Mouse (Mus musculus): ENCODE results near the gene Gm20547.

The Gm20547 gene

GRCm38 (mm10) chr17:34854761-34855160 is 27.1 kb downstream of the Gm20547 start:
- in situ Hi-C loops (cut with MboI, MseI) = no loop called here

- in situ Hi-C loops (cut with MboI, MseI) = no loop called here
Observed at GRCm38 (mm10) chr17:34853511-34853910, 28.3 kb downstream of the Gm20547 start.

GRCm38 (mm10) chr17:34850517-34851125 is 31.2 kb downstream of the Gm20547 start:
- in situ Hi-C loops (cut with MboI, MseI) = no loop called here

- in situ Hi-C loops (cut with MboI, MseI) = loop anchor here (25.0 kb wide), 1 partner anchor 813 kb away; the partner anchor contains the start of genes Col11a2, H2-Ke6, Rxrb and Slc39a7
Observed at GRCm38 (mm10) chr17:34849722-34850516, 31.9 kb downstream of the Gm20547 start, which contains the start of the genes Skiv2l and Nelfe. TSS of gene Skiv2l (minus strand) at chr17:34850210. TSS of gene Nelfe (plus strand) at chr17:34850391.

DNA sequence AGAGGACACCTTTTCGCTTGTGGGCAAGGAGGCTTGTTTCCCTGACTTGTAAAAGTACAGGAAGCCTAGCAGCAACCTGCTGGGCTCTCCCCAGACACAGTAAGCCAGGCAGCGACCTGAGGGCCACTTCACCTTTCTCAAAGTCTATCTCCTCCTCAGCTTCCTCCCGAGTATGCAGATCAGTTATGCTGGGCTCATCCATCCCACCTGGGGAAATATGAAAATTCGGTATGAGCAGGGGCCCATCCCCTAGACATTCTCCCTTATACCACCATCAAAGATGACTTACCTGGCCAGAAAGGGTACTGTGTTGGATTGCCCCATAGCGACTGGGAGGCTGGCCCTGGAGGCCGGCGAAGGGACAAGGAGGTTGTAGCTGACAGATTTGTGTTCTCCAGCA is 34.2 kb downstream of the Gm20547 start:
- in situ Hi-C loops (cut with MboI, MseI) = loop anchor here (25.0 kb wide), 1 partner anchor 810 kb away; the partner anchor contains the start of genes Col11a2, H2-Ke6, Rxrb and Slc39a7

DNA sequence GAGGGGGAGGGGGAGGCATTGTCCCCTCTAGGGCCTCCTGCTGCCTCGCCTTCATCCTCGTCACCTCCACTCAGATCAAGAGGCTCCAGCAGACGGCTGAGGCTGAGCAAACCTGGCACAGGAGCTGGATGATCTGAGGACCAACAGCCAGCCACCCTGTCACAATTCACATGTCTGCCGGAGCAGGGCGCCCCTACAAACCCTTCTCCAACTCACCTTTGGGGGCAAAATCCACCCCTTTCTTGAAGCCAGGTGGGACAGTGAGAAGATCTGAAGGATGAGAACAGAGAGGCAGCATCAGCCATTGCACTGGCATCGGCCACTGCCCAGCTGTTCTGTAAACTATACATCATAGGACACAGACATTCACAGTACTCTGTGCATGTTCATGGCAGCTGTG is 34.6 kb downstream of the Gm20547 start:
- in situ Hi-C loops (cut with MboI, MseI) = loop anchor here (25.0 kb wide), 1 partner anchor 810 kb away; the partner anchor contains the start of genes Col11a2, H2-Ke6, Rxrb and Slc39a7

DNA sequence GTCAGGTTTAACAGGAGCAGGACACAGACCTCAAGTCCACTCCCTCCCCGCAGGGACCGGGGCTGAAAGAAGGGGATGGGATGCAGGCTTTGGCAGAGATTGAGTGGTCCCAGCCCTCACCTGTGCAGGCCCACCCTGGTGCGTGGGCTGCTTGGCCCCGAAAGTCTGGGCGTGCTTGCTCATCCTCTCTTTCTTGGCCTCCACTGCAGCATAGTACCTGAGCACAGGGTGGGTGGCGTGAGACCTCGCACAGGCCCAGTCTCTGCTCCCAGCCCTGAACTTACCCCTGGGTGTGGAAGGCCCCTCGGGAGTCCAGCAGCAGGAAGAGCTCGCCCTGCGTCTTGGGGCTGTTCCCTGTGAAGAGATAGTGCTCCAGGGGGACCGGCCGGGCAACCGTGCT is 37.0 kb downstream of the Gm20547 start:
- in situ Hi-C loops (cut with MboI, MseI) = loop anchor here (25.0 kb wide), 1 partner anchor 808 kb away; the partner anchor contains the start of genes Col11a2, H2-Ke6, Rxrb and Slc39a7

GRCm38 (mm10) chr17:34840736-34841307 is 41.0 kb downstream of the Gm20547 start:
- in situ Hi-C loops (cut with MboI, MseI) = loop anchor here (25.0 kb wide), 1 partner anchor 804 kb away; the partner anchor contains the start of genes Col11a2, H2-Ke6, Rxrb and Slc39a7

GRCm38 (mm10) chr17:34838785-34839184 is 43.1 kb downstream of the Gm20547 start:
- in situ Hi-C loops (cut with MboI, MseI) = loop anchor here (25.0 kb wide), 1 partner anchor 801 kb away; the partner anchor contains the start of genes Col11a2, H2-Ke6, Rxrb and Slc39a7

GRCm38 (mm10) chr17:34837464-34838324 is 44.1 kb downstream of the Gm20547 start:
- in situ Hi-C loops (cut with MboI, MseI) = loop anchor here (25.0 kb wide), 1 partner anchor 800 kb away; the partner anchor contains the start of genes Col11a2, H2-Ke6, Rxrb and Slc39a7

DNA sequence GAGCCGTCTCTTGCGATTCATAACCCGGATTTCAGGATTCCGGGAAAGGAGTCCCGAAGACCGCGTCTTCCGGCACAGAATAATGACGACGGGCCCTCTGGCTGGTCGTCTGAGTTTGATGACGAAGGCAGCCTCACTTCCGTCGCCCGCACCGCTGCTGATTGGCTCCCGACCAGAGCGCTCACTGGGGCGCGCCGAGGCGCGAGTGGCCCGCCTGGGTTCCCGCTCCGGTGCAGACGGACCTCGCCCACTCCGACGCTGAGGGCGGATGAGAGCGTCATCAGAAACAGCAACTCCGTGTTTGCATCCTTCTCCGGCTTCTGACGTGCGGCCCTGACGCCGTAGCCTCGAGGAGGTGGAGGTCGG is 45.0 kb downstream of the Gm20547 start, which contains the start of the genes Stk19 and Dxo:
Gene Stk19, minus strand, starts transcription at position 90 of the 366 bp plus-strand sequence.
Gene Dxo, plus strand, starts transcription at position 164 of the 366 bp plus-strand sequence.
- in situ Hi-C loops (cut with MboI, MseI) = loop anchor here (25.0 kb wide), 1 partner anchor 800 kb away; the partner anchor contains the start of genes Col11a2, H2-Ke6, Rxrb and Slc39a7

GRCm38 (mm10) chr17:34836155-34836855 is 45.5 kb downstream of the Gm20547 start:
- in situ Hi-C loops (cut with MboI, MseI) = loop anchor here (25.0 kb wide), 1 partner anchor 799 kb away; the partner anchor contains the start of genes Col11a2, H2-Ke6, Rxrb and Slc39a7

DNA sequence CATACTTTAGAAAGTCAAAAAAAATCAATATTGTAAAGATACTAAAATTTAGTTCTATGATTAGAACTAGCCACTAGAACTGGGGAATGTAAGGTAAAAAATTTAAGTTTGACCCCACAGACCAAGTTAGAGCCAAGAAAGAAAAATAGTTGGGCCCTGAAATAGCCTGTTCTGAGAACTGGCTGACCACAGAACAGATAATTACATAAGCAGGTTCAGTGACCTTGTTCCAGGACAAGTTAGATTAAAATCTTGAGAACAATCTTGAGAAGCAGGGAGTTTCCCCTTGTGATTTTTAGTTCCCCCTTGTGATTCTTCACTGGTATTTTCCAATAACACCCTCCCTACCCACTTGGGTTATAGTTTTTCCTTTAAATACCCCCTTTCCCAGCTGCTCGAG is 51.1 kb downstream of the Gm20547 start:
- in situ Hi-C loops (cut with MboI, MseI) = loop anchor here (25.0 kb wide), 1 partner anchor 793 kb away; the partner anchor contains the start of genes Col11a2, H2-Ke6, Rxrb and Slc39a7

DNA sequence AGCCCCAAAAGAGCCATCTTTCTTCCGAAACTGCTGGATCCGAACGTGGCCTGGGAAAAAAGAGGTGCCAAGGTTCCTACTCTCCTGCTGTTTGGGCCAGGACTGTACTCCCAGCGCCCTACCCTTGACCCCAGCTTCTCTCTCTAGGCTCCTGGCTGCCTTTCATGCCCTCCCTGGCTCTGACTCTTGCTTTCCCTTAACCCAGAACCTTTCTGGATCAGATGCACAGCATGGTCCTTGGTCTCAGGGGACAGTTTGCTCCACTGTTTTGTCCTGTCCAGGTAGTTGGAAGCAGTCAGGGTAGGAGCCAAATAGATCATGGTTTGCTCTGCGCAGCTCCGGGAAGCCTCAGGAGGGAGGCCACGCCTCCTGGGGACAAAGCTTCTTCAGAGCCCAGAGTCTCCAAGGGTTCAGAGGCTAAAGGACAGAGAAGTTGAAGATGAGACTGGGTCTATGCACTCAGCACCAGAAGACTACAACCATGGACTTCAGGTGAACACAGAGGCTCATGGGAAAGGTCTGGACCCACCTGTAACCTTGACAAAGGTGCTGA is 66.9 kb downstream of the Gm20547 start:
- in situ Hi-C loops (cut with MboI, MseI) = loop anchor here (5.0 kb wide), 1 partner anchor 83 kb away; no protein-coding TSS in a partner anchor

- in situ Hi-C loops (cut with MboI, MseI) = loop anchor here (5.0 kb wide), 1 partner anchor 81 kb away; no protein-coding TSS in a partner anchor
Observed at GRCm38 (mm10) chr17:34813747-34814146, 68.1 kb downstream of the Gm20547 start.

- in situ Hi-C loops (cut with MboI, MseI) = loop anchor here (5.0 kb wide), 1 partner anchor 79 kb away; no protein-coding TSS in a partner anchor
Observed at GRCm38 (mm10) chr17:34811275-34811674, 70.6 kb downstream of the Gm20547 start.

GRCm38 (mm10) chr17:34810811-34811210 is 71.0 kb downstream of the Gm20547 start:
- in situ Hi-C loops (cut with MboI, MseI) = loop anchor here (5.0 kb wide), 1 partner anchor 79 kb away; no protein-coding TSS in a partner anchor

DNA sequence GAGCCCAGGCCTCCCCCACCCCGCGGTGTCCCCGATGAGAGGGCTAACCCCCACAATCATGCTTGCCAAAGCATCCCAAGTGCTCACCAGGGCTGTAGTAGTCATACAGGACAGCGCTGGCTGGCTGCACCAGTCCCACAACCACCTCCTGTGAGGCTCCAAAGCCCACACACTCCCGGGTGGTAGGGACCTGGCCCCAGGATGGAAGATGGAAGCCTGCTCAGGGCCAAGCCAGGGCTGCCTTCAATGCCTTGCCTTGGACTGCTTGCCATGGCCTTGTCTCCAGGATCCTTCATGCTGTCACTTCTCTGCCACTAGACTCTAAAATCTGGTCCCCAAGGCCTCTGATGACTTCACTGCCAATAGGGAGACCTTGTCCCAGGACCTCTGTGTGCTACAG is 71.4 kb downstream of the Gm20547 start:
- in situ Hi-C loops (cut with MboI, MseI) = loop anchor here (5.0 kb wide), 1 partner anchor 78 kb away; no protein-coding TSS in a partner anchor

All from regulatory T cell (primary cell).